22 mouse cellular contexts compared by ENCODE assay signal in genomic region chr11:109257824-109258223, GRCm38 (mm10). TPM values are rescaled to one million over a fixed set of nuclear protein-coding genes. Genes with fewer than 3 reads are reported as not detected.
A peak's percentile ranks its signal among the peaks of the same experiment; 100 is the strongest.
DNase-seq lines count a peak whose midpoint lies in the region; TF ChIP-seq lines count a peak whose summit lies in the region.
"Had no signal": no experiment of that assay in that cellular context is flagged by ENCODE, and none has a peak within 500 bp of the region (broad histone marks: within the 10 kb centered on the region; RNA-seq: fewer than 3 reads in every experiment).

No protein-coding gene starts in this region.

- TF ChIP-seq CTCF in left cerebral cortex, adult 2 months (IDR thresholded peaks at IDR 0.05) = peak; percentile 9; the same call in 1 of the 2 replicates

- peak; percentile 35 for DNase-seq in heart, adult 11 months
- DNase-seq in heart, postnatal 25 days (ENCODE audit: low spot score) = no peak
- DNase-seq in left cerebral cortex, adult 2 months (ENCODE audit: extremely low spot score in 1 of 2, low spot score in 2 of 2) = no peak
- no peak for DNase-seq in left cerebral cortex, postnatal 14 days (ENCODE audit: low spot score in 2 of 2)
- peak; percentile 23 for DNase-seq in lung, postnatal 36 days
- DNase-seq in lung, adult 18-20 months = no peak
- peak; percentile 36 for DNase-seq in thymus, postnatal 4 days
- DNase-seq in thymus, postnatal 0 days (ENCODE audit: low spot score) = no peak
- DNase-seq: adrenal gland, postnatal 10 days; adrenal gland, postnatal 36 days; B cell, adult 2 months; cerebellum, adult 18-20 months; cerebellum, adult 9-10 months; cerebellum, postnatal 14 days; gastrocnemius, postnatal 25 days; heart, postnatal 4 days had no signal

- no peak overlapping the region for H3K4me3 ChIP-seq in left cerebral cortex, adult 2 months
- H3K4me3 ChIP-seq: forebrain, embryonic 10.5 days; forebrain, embryonic 13.5 days had no signal

- intact Hi-C loops in heart, postnatal 25 days (cut with DNase I) = no loop called here
- intact Hi-C loops in left cerebral cortex, adult 2 months (cut with DNase I) = no loop called here
- intact Hi-C loops in left cerebral cortex, postnatal 14 days (cut with DNase I) = no loop called here

- H3K27ac ChIP-seq in left cerebral cortex, adult 2 months = no peak overlapping the region
- H3K27ac ChIP-seq: forebrain, embryonic 10.5 days; forebrain, embryonic 13.5 days; hindbrain, embryonic 14.5 days; hindbrain, postnatal 0 days had no signal

RNA-seq across cellular contexts. Expression of gene Rgs9, which starts 40.1 kb away (rescaled TPM):
- total RNA-seq in heart, postnatal 25 days (2021) = under 1 TPM; 0.10 to 0.14 TPM
- 10 to 100 TPM; 20.3 to 44.5 TPM for total RNA-seq in left cerebral cortex, adult 2 months (2021)
- total RNA-seq in left cerebral cortex, postnatal 14 days (2021) = 10 to 100 TPM; 17.6 to 31.9 TPM
- 0.66 and 1.5 TPM in 2 replicates for polyA plus RNA-seq in thymus, postnatal 0 days (2015; fragmentation: Nextera tagmentation; extraction: Ambion mirVana)
- total RNA-seq: gastrocnemius, adult 18-20 months had no signal
- polyA plus RNA-seq: G1E had no signal

Comparison
In these comparisons a context has a peak if more than half of its experiments do, and no peak if none do; other contexts are left out.
1. DNase-seq: peak in heart, adult 11 months (single experiment), lung, postnatal 36 days (single experiment) and thymus, postnatal 4 days (single experiment); none in heart, postnatal 25 days (single experiment), left cerebral cortex, adult 2 months (0 of 2), left cerebral cortex, postnatal 14 days (0 of 2), lung, adult 18-20 months (0 of 2) and thymus, postnatal 0 days (single experiment).
2. RNA of gene Rgs9, which starts 40.1 kb away (total RNA-seq): 20.3 to 44.5 TPM in left cerebral cortex, adult 2 months and 17.6 to 31.9 TPM in left cerebral cortex, postnatal 14 days; 0.10 to 0.14 TPM in heart, postnatal 25 days; every median in the first group is over 10 times any median in the second.